Mouse (Mus musculus) intestine, postnatal 0 days (tissue): ENCODE measurements at regions not wholly inside any gene's neighbourhood (a gene's known extent, or its start where the extent isn't known, plus 50 kb on each side); places are given as distances from the start of the nearest gene placed in this dataset.

Source experiments
- ATAC-seq: fragments of 200-750 bp; cut with Nextera tagmentation; 2 replicates; pipeline ENCODE4 v1.8.0; 2017; ENCODE audit warnings: mild to moderate bottlenecking, moderate TSS enrichment, moderate library complexity
- H3K27ac ChIP-seq: fragments of 300-500 bp; sonication (generic); 2 replicates; pipeline ENCODE4 v1.5.1; 2014; ENCODE audit warnings: mild to moderate bottlenecking, low read depth, low read length, moderate library complexity
- H3K27me3 ChIP-seq: fragments of 300-500 bp; sonication (generic); replicated peaks from 2 replicates; pipeline ENCODE4 v1.6.1; 2014; ENCODE audit warnings: low read length, mixed read lengths; ENCODE audit not compliant: control insufficient read depth, insufficient read depth
- H3K36me3 ChIP-seq: fragments of 300-500 bp; sonication (generic); 2 replicates; pipeline ENCODE4 v1.6.1; 2014; ENCODE audit warnings: mild to moderate bottlenecking, moderate library complexity; ENCODE audit not compliant: control insufficient read depth, insufficient read depth
- H3K4me1 ChIP-seq: fragments of 300-500 bp; sonication (generic); replicated peaks from 2 replicates; pipeline ENCODE4 v1.6.1; 2014; ENCODE audit warnings: antibody characterized with exemption, low read length, mixed read lengths; ENCODE audit not compliant: control insufficient read depth, insufficient read depth
- H3K4me2 ChIP-seq: fragments of 300-500 bp; sonication (generic); replicated peaks from 2 replicates; pipeline ENCODE4 v1.6.1; 2014; ENCODE audit warnings: low read depth, mild to moderate bottlenecking, moderate library complexity
- H3K4me3 ChIP-seq: fragments of 300-500 bp; sonication (generic); 2 replicates; pipeline ENCODE4 v1.5.1; 2014; ENCODE audit warnings: low read depth, low read length
- H3K9ac ChIP-seq: fragments of 300-500 bp; sonication (generic); 2 replicates; pipeline ENCODE4 v1.6.1; 2014; ENCODE audit warnings: mild to moderate bottlenecking, low read depth, low read length
- H3K9me3 ChIP-seq: fragments of 300-500 bp; sonication (generic); 2 replicates; pipeline ENCODE4 v1.6.1; 2016; ENCODE audit warnings: mixed run types; ENCODE audit not compliant: control insufficient read depth
- CTCF ChIP-seq: sonication (generic); IDR thresholded peaks from 2 replicates; pipeline ENCODE4 v1.5.1; 2016; ENCODE audit warnings: low read depth, mild to moderate bottlenecking, control low read depth, antibody characterized with exemption, moderate library complexity
- WGBS: fragments of 180-500 bp; shearing (Covaris S2); extraction: QIAGEN DNeasy Blood & Tissue Kit; methylation state at CpG from one replicate; pipeline ENCODE4 v1.1.7; 2014; 5-methylcytosine and 5-hydroxymethylcytosine counted together

DNA sequence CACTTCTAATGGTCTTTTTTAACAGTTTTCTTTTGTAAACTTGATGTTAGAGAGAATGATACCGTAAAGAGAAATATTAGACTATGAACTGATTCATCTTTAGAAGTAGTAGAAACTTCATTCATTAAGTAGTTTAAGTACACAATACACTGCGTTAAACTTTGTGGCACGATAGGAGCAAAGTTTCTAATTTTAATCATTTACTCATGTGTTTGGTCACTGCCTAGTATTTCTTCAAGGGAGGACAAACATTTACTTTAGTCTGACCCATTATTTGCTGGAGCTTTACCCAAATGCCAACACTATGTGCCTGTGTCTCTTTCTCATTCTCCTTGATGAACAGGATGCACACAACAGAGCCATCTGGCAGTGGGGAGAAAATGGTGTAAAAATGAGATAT, 200.6 kb downstream of the Chm start:
- H3K36me3 ChIP-seq, result no peaks in the 10 kb centered on the region
- WGBS, result 42% methylated on average over 3 of the region's 3 CpGs
- no peak for ATAC-seq
- no peaks in the 10 kb centered on the region for H3K27me3 ChIP-seq
- H3K27ac ChIP-seq, result no peak overlapping the region
- no peaks in the 10 kb centered on the region for H3K9me3 ChIP-seq
- H3K9ac ChIP-seq, result no peak overlapping the region
- no peak overlapping the region for H3K4me2 ChIP-seq
- H3K4me1 ChIP-seq, result no peaks in the 10 kb centered on the region
- TF ChIP-seq CTCF, result no peak
- H3K4me3 ChIP-seq, result no peak overlapping the region

DNA sequence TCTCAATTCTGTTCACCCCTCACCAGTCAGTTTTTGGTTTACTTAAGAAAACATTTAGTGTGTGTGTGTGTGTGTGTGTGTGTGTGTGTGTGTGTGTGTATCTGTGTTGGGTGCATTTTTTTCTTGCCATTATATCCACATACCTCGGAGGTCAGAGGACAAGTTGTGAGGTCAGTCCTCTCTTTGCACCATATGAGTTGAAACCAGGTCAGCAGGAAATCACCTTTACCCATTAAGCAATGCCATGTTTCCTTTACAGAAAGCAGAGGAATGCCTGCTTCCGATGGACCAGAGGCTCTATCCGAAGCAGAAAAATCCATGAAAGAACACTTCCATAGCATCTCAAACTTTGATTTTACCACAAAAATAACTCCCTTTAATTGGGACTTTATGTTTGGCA, 201.2 kb downstream of the Chm start:
- TF ChIP-seq CTCF, result no peak
- H3K9me3 ChIP-seq, result no peaks in the 10 kb centered on the region

DNA sequence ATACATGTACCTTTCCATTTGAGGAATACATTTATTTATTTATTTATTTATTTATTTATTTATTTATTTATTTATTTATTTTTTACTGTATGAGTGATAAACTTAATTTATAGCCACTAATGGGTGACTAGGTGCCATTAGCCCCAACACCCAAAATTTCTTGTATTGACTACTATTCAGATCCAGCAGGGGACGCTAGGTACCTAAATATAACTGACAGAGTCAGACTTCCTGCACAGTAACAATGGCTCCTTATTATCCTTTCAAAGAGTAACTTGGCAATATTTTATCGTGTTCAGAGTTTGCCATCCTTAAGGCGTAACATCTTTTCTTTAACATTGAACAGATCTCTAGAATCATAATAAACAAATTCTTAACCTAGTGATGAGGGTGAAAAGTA, 206.7 kb downstream of the Chm start:
- H3K4me2 ChIP-seq, result no peak overlapping the region
- H3K27me3 ChIP-seq, result no peaks in the 10 kb centered on the region
- H3K9ac ChIP-seq, result no peak overlapping the region
- 49% methylated on average over 3 of the region's 3 CpGs for WGBS
- H3K36me3 ChIP-seq, result no peaks in the 10 kb centered on the region
- ATAC-seq, result no peak
- TF ChIP-seq CTCF, result peak; percentile 68
- H3K9me3 ChIP-seq, result no peaks in the 10 kb centered on the region
- no peak overlapping the region for H3K4me3 ChIP-seq
- no peak overlapping the region for H3K27ac ChIP-seq
- no peaks in the 10 kb centered on the region for H3K4me1 ChIP-seq

More for the DNA sequence above, 201.2 kb downstream of the Chm start:
- H3K4me1 ChIP-seq, result no peaks in the 10 kb centered on the region
- no peak overlapping the region for H3K4me2 ChIP-seq
- no peak for ATAC-seq
- no peaks in the 10 kb centered on the region for H3K27me3 ChIP-seq
- H3K4me3 ChIP-seq, result no peak overlapping the region
- H3K9ac ChIP-seq, result no peak overlapping the region
- no peaks in the 10 kb centered on the region for H3K36me3 ChIP-seq
- 43% methylated on average over 3 of the region's 3 CpGs for WGBS
- no peak overlapping the region for H3K27ac ChIP-seq

DNA sequence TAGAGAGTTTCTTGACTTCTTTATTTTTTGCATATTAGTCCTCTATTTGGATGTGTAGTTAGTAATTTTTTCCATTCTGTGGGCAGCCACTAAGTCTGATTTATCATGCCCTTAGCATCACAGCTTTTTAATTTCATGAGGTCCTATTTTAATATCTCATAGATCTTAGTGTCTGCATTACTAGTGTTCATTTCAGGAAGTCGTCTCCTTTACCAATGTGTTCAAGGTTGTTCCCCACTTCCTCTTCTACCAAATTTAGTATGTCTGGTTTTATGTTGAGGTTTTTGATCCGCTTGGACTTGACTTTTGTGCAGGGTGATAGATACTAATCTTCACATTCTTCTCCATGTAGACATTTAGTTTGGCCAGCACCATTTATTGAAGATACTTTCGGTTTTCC, 221.2 kb downstream of the Chm start:
- WGBS, result 76% methylated on average over 3 of the region's 3 CpGs
- no peaks in the 10 kb centered on the region for H3K4me1 ChIP-seq
- H3K27ac ChIP-seq, result no peak overlapping the region
- H3K9ac ChIP-seq, result no peak overlapping the region
- H3K36me3 ChIP-seq, result no peaks in the 10 kb centered on the region
- H3K27me3 ChIP-seq, result no peaks in the 10 kb centered on the region
- H3K4me3 ChIP-seq, result no peak overlapping the region
- no peak for TF ChIP-seq CTCF
- H3K9me3 ChIP-seq, result no peaks in the 10 kb centered on the region
- H3K4me2 ChIP-seq, result no peak overlapping the region
- ATAC-seq, result no peak

DNA sequence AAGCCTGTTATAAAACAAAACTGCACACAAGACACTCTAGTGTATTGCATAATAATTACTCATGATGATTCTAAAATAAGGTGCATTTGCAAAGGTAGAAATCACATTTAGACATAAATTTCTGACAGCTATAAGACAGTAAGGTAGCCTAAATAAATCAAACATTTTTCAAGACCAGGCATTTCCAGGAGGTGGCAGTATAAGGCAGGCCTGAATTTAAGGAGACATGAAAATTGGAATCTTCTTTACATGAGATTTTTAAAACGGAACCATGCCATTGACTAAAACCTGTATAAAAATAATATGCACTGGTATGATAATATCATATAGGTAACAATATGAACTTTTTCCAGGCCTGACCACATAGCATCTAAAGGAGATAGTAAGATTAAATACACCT, 235.5 kb downstream of the Chm start:
- Histone ChIP-seq H3K9ac (no peak overlapping the region), H3K9me3 (no peaks in the 10 kb centered on the region), H3K4me3 (no peak overlapping the region), H3K4me2 (no peak overlapping the region), H3K4me1 (no peaks in the 10 kb centered on the region), H3K27ac (no peak overlapping the region), H3K36me3 (no peaks in the 10 kb centered on the region), H3K27me3 (no peaks in the 10 kb centered on the region)
- TF ChIP-seq CTCF, result peak; percentile 66
- no peak for ATAC-seq
- WGBS, result 56% methylated on average over 1 of the region's 1 CpGs

DNA sequence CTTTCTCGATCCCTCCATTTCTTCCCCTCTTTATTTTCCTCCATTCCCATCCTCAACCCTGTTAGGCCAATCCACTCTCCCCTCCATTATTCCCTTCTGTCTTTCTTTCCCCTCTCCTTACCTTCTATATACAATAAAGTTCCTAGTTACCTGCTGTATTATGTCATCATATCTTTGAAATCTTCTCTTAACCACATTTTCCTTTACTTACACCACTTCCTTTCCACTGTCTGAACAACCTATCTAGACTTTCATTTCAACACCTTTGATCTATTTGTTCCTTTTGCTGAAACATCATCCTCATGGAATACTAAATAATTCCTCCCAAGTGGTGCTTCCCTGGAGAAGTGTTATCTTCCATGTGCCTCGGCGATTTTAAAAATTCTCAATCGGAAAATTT, 237.8 kb downstream of the Chm start:
- H3K36me3 ChIP-seq, result no peaks in the 10 kb centered on the region
- no peak overlapping the region for H3K4me3 ChIP-seq
- H3K27me3 ChIP-seq, result no peaks in the 10 kb centered on the region
- H3K9me3 ChIP-seq, result no peaks in the 10 kb centered on the region
- TF ChIP-seq CTCF, result no peak
- no peak overlapping the region for H3K9ac ChIP-seq
- no peaks in the 10 kb centered on the region for H3K4me1 ChIP-seq
- no peak overlapping the region for H3K27ac ChIP-seq
- H3K4me2 ChIP-seq, result no peak overlapping the region
- no peak for ATAC-seq
- 82% methylated on average over 4 of the region's 4 CpGs for whole genome bisulfite sequencing

DNA sequence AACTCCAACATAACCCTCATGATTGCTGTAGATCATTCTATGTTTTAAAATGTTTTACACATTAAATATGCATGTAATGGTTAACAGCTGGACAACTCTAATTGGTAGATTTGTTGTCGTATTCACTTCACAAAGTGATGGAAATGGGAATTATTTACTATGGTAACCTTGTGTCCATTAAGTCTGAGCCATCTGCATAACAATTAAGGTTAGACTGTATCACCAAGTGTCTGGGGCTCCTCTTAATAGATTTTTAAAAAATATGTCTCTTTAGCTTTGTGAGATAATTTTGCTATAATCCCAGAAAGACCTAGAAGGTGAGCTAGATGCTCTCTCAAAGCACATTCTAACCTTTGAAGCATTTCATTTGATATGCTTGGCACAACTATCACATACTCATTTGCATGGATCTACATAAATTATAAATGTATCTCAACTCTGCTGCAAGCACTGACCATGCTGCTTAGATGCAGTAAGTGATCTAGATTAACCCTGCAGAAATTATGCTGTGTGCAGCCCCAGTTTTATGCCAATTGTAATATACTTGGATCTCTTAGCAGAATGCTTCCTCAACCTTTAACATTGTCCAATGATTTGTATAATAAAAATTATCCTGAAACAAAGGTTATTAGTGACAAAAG, 227.2 kb upstream of the Pof1b start:
- H3K4me3 ChIP-seq, result no peak overlapping the region
- TF ChIP-seq CTCF, result no peak
- WGBS, result 70% methylated on average over 1 of the region's 1 CpGs
- no peak overlapping the region for H3K9ac ChIP-seq
- H3K36me3 ChIP-seq, result no peaks in the 10 kb centered on the region
- H3K27me3 ChIP-seq, result no peaks in the 10 kb centered on the region
- no peaks in the 10 kb centered on the region for H3K9me3 ChIP-seq
- H3K27ac ChIP-seq, result no peak overlapping the region
- ATAC-seq, result no peak
- H3K4me1 ChIP-seq, result no peaks in the 10 kb centered on the region
- H3K4me2 ChIP-seq, result no peak overlapping the region
